Mouse (Mus musculus) megakaryocyte, embryonic 14.5 days (primary cell): ENCODE data around the gene Itfg2. TPM values are rescaled to one million over a fixed set of nuclear protein-coding genes. Genes with fewer than 3 reads are reported as not detected.

Experiments
- H3K27me3 ChIP-seq: replicated peaks from 2 replicates; pipeline ENCODE3; 2012; ENCODE audit warnings: inconsistent platforms
- H3K36me3 ChIP-seq: replicated peaks from 2 replicates; pipeline ENCODE3; 2012; ENCODE audit warnings: low read length, inconsistent platforms, mixed read lengths
- H3K4me1 ChIP-seq: 2 replicates; pipeline ENCODE4 v1.6.1; 2012; ENCODE audit warnings: inconsistent platforms
- H3K4me3 ChIP-seq: replicated peaks from 2 replicates; pipeline ENCODE3; 2012; ENCODE audit warnings: moderate library complexity, mild to moderate bottlenecking, inconsistent platforms
- H3K9me3 ChIP-seq: 2 replicates; pipeline ENCODE4 v1.6.1; 2012; ENCODE audit warnings: inconsistent platforms
- FLI1 ChIP-seq: IDR thresholded peaks from 2 replicates; pipeline ENCODE4 v1.6.1; 2012; ENCODE audit warnings: low read length, inconsistent platforms, mixed read lengths
- GATA1 ChIP-seq: IDR thresholded peaks from 3 replicates; pipeline ENCODE4 v1.6.1; 2012; ENCODE audit warnings: mixed read lengths, low read length, inconsistent platforms, borderline replicate concordance
- polyA plus RNA-seq: library from polyadenylated mRNA; stranded (reverse); fragments of >175 nt; gene quantifications from 2 replicates; pipeline ENCODE4 v1.2.3, GENCODE M21; 2012; ENCODE audit warnings: low replicate concordance; ENCODE audit not compliant: insufficient read depth

Gene Itfg2
- polyA plus RNA-seq, 1 experiment, result 10.0 TPM

DNA sequence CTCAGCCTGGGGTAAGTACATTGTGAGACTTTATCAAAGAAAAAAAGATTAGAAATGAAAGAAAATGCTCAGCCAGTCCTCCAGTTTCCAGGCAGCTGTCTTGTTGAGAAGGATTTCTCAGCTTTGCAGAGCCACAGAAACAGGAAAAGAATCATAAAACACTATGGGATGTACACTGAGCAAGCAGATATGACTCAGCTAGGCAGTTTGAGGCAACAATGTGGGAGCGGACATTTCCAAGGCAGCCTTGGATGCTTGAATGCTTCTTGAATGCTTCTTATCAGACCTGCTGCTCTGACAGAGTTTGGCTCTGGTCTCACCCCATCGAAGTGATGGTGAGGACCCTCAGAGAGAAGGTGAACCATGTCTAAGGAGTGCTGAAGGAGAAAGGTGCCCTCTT is 3.7 kb downstream of the Itfg2 start:
- Histone ChIP-seq H3K9me3 (no peaks in the 10 kb centered on the region), H3K36me3 (peaks cover 2% of the 10 kb centered on the region), H3K4me3 (peak overlapping the region; percentile 75), H3K27me3 (no peaks in the 10 kb centered on the region), H3K4me1 (peaks cover 36% of the 10 kb centered on the region)
- no peak for TF ChIP-seq GATA1
- TF ChIP-seq FLI1, result no peak

DNA sequence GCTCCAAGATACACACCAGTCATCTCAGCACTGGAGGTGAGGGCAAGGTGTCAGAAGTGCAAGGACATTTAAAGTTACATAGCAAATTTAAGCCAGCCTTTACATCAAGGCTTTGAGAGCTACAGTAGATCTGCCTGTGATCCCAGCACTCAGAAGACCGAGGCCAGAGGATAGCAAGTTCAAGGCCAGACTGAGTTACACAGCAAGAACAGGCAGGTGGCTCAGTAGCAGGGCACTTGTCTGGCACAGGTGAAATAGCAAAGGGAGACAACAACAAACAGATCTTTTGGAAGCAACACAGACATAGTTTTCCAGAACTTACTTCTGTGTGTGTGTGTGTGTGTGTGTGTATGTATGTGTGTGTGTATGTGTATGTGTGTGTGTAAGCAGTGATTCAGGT is 6.7 kb downstream of the Itfg2 start:
- no peak for TF ChIP-seq GATA1
- TF ChIP-seq FLI1, result no peak
- H3K9me3 ChIP-seq, result no peaks in the 10 kb centered on the region
- no peaks in the 10 kb centered on the region for H3K27me3 ChIP-seq
- H3K4me1 ChIP-seq, result peaks cover 34% of the 10 kb centered on the region
- peaks cover 20% of the 10 kb centered on the region for H3K36me3 ChIP-seq
- H3K4me3 ChIP-seq, result no peak overlapping the region

DNA sequence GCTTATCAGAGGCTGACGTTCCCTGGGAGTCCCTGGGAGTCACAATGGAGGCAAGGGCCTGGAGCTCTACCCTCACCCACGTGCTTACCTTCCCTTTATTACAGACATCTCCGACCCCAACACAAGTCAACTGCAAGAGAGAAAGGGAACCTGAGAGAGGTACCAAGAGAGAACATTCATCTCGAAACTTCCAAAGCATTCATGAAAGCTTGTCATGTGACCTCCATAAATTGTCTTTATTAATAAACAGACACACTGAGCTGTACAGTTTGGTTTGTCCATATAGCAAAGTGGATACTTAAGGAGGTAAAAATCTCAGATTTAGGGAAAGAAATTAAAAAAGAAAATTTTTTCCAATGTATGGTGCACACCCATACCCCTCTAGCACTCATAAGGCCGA is 8.6 kb downstream of the Itfg2 start:
- no peaks in the 10 kb centered on the region for H3K27me3 ChIP-seq
- peaks cover 22% of the 10 kb centered on the region for H3K4me1 ChIP-seq
- no peak for TF ChIP-seq GATA1
- TF ChIP-seq FLI1, result no peak
- no peak overlapping the region for H3K4me3 ChIP-seq
- H3K36me3 ChIP-seq, result peaks cover 39% of the 10 kb centered on the region
- H3K9me3 ChIP-seq, result no peaks in the 10 kb centered on the region

DNA sequence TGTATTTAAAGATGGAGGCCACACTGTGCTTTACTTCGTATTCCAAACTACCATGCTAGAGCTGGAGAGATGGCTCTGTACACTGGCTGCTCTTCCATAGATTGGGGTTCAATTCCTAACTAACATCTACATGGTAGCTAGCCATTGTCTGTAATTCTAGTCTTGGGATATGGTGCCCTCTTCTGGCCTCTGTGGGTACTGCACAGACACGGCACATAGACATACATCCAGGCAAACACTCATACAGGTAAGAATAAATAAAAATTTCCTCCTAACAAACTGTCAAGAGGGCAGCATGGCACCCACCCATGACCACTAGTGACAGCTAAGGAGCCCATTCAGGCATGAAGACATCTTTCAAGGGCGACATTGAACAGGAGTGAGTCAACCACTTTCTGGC is 13.6 kb downstream of the Itfg2 start:
- no peaks in the 10 kb centered on the region for H3K9me3 ChIP-seq
- no peak overlapping the region for H3K4me3 ChIP-seq

DNA sequence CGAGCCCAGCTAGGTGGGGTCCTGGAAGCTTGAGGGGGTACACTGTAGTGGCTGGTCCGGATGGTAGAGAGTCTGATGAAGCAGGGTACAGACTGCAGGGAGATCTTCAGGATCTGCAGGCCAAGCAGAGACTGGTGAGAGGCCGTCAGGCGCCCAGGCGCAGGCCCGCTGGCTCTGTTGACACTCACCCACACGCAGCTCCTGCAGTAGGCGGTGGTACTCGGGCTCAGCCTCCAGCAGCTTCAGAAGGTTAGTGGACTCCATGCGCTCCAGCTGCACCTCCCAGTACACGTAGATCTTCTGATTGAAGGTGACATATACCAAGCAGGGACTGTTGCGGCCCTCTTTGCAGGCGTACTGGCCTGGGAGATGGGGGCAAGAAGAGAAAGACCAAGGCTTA is 14.4 kb downstream of the Itfg2 start:
- peaks cover 7% of the 10 kb centered on the region for H3K4me1 ChIP-seq
- H3K36me3 ChIP-seq, result peaks cover 74% of the 10 kb centered on the region
- no peaks in the 10 kb centered on the region for H3K9me3 ChIP-seq
- no peaks in the 10 kb centered on the region for H3K27me3 ChIP-seq
- no peak overlapping the region for H3K4me3 ChIP-seq
- no peak for TF ChIP-seq GATA1
- no peak for TF ChIP-seq FLI1

More for the DNA sequence above, 13.6 kb downstream of the Itfg2 start:
- TF ChIP-seq FLI1 (no peak), GATA1 (no peak)
- H3K4me1 ChIP-seq, result peaks cover 7% of the 10 kb centered on the region
- no peaks in the 10 kb centered on the region for H3K27me3 ChIP-seq
- H3K36me3 ChIP-seq, result peaks cover 80% of the 10 kb centered on the region

DNA sequence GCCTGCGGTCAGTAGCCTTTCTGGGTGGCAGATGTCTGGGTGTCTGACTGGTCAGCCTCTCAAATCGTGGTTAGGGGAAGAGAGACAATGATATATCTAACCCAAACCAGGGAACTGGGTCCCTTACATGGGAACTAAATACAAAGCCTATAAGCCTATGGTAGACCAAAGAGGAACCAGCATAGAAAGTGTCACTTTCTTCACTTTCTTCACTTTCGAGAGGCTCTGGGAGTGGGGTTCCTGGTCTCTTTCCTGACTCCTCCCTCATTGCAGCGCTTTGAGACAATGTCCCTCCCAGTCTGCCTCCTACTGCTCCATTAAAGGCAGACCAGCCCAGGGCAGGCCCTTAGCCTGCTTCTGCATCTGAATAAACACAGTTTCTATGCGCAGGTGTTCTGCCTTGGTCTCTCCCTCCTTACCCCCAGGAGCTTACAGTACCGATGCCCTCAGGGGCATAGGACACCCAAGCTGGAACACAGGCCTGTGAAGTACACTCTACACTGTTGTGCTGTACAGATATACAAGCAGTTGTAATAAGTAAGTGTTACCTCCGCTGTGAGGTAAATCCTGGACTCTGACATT is 16.1 kb downstream of the Itfg2 start:
- no peak overlapping the region for H3K4me3 ChIP-seq
- no peaks in the 10 kb centered on the region for H3K9me3 ChIP-seq
- H3K27me3 ChIP-seq, result no peaks in the 10 kb centered on the region
- no peaks in the 10 kb centered on the region; the same call in 1 of the 2 replicates for H3K4me1 ChIP-seq
- TF ChIP-seq GATA1 (no peak), FLI1 (no peak)
- peaks cover 66% of the 10 kb centered on the region for H3K36me3 ChIP-seq

DNA sequence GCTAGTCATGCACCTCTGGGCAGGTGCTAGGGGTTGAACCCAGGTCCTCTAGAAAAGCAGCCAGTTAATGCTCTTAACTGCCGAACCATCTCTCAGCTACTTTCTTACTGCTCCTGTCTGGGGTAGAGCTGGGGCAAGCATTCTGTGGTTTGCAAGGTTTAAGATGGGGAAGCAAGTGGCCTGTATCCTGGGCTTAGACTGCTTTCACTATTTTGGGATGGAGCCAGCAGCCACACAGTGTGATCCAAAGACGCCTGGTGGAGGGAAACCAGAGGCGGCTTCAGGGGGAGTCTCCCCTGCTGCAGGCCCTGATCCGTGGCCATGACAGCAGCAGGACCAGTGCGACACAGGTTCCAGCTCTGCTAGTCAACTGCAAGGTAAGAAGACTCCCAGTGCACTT is 20.0 kb downstream of the Itfg2 start:
- Histone ChIP-seq H3K9me3 (no peaks in the 10 kb centered on the region), H3K36me3 (peaks cover 28% of the 10 kb centered on the region), H3K4me3 (no peak overlapping the region), H3K27me3 (peaks cover 14% of the 10 kb centered on the region), H3K4me1 (no peaks in the 10 kb centered on the region; the same call in 1 of the 2 replicates)
- TF ChIP-seq FLI1 (no peak), GATA1 (no peak)

DNA sequence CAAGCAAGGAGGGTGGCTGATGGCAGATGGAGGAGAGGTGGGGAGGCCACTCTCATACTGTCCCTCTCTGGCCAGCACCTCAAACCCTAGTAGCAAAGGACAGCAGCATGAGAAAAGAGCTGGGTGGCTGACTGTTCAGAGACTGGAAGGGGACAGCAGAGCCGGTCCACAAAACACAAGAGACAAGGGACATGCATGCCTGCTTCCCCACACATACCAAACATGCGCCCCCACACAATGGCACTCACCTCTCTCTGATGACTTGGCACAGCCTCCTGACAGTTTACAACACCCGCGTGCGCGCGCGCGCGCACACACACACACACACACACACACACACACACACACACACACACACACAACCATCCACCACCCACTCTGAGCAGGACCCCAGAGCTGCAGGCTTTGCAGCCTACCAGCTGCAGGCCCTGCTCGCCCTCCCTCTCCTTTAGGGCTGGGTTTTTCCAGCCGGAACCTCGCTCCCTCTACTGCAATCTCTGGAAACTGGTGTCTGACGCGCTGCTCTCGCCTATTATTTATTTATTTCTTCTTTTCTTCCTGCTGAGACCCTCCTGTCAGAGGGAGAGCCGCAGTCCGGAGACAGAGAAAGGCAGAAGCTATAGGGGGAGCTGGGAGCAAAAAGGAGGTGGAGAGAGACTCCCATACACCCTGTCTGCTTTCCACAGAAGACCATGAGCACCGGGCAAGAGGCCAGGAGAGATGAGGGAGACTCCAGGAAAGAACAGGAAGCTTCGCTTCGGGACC is 25.1 kb downstream of the Itfg2 start:
- TF ChIP-seq GATA1 (no peak), FLI1 (no peak)
- no peaks in the 10 kb centered on the region for H3K4me1 ChIP-seq
- H3K9me3 ChIP-seq, result no peaks in the 10 kb centered on the region

DNA sequence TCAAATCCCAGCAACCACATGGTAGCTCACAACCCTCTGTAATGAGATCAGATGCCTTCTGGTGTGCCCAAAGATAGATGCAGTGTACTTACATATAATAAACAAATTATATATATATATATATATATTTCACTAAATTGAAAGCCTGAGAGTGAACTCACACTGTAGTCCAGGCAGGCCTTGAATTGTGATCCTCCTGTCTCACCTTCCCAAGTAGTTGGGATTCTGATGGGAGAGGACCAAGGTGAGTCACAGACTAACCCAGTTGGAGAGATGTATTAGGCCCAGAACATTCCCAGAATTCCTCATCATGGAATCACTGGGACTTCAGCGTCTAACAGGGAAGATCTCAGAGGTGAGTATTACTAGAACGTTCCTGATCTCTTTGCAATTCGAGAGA is 25.7 kb downstream of the Itfg2 start, which contains the start of gene Nrip2:
Gene Nrip2, plus strand, starts transcription at position 301 of the 400 bp plus-strand sequence.
- no peaks in the 10 kb centered on the region for H3K4me1 ChIP-seq
- peaks cover 38% of the 10 kb centered on the region for H3K27me3 ChIP-seq
- H3K9me3 ChIP-seq, result no peaks in the 10 kb centered on the region
- no peak within 1 kb of the TSS for H3K4me3 ChIP-seq
- no peaks in the 10 kb centered on the region for H3K36me3 ChIP-seq
- no peak for TF ChIP-seq FLI1
- TF ChIP-seq GATA1, result no peak

More for the DNA sequence above, 25.1 kb downstream of the Itfg2 start:
- no peaks in the 10 kb centered on the region for H3K36me3 ChIP-seq
- peaks cover 34% of the 10 kb centered on the region for H3K27me3 ChIP-seq
- no peak overlapping the region for H3K4me3 ChIP-seq

DNA sequence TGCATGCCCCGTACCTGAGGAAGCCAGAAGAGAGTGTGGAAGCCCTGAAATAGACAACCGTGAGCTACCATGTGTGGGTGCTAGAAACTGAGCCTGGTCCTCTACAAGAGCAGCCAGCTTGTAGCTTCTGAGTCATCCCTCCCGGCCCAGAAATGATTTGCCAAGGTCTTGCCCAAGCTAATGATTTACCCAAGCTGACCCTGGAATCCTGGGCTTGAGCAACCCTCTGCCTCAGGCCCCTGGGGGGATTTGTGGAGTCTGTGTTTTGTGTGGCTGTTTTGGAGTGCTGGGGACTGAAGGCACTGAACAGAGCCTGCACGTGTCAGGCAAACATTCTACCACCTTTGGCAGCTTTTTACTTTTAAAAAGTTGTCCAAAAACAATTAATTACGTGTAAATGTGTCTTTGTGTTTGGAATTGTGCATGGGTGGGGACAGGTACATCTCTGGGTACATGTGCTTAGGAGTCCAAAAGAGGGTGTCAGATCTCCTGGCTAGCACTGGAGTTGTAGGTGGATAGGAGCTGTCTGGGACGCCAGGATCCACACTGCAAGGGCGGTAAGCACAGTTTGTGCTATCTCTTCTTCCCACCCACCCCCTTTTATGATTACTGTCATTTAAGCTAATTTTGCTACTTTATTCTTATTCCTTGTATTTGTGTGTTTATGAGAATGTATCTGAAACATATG is 27.0 kb downstream of the Itfg2 start:
- Histone ChIP-seq H3K4me1 (no peaks in the 10 kb centered on the region), H3K36me3 (no peaks in the 10 kb centered on the region), H3K9me3 (no peaks in the 10 kb centered on the region), H3K27me3 (peaks cover 42% of the 10 kb centered on the region), H3K4me3 (no peak overlapping the region)
- no peak for TF ChIP-seq GATA1
- no peak for TF ChIP-seq FLI1
